Mouse (Mus musculus) MEL (cell line): Measurements from ENCODE around the gene Slc34a2. TPM values are rescaled to one million over a fixed set of nuclear protein-coding genes. Genes with fewer than 3 reads are reported as not detected.

Experiments
- DNase-seq: peaks from one replicate; pipeline ENCODE4 v3.0.0; 2011; ENCODE audit warnings: low read depth, low spot score
- H3K27ac ChIP-seq: 2 replicates; pipeline ENCODE4 v1.5.1; 2012; ENCODE audit warnings: low read depth, mild to moderate bottlenecking, control low read depth, low read length, moderate library complexity; ENCODE audit not compliant: control insufficient read depth
- H3K27me3 ChIP-seq, 2 experiments: fragments of 150-350 bp in 1 of 2; sonication (generic) in 1 of 2; 2 replicates each; pipeline ENCODE4 v1.6.1; 2012; ENCODE audit warnings: low read length in 2 of 2, mild to moderate bottlenecking in 2 of 2, improper control_type of control experiment in 1 of 2, moderate library complexity in 1 of 2; ENCODE audit not compliant: insufficient read depth in 2 of 2, control insufficient read depth in 1 of 2
- H3K36me3 ChIP-seq, 2 experiments: 2 replicates each; pipeline ENCODE4 v1.6.1; 2012 to 2014; ENCODE audit warnings: low read length in 2 of 2, improper control_type of control experiment in 1 of 2, inconsistent platforms in 1 of 2, mild to moderate bottlenecking in 1 of 2; ENCODE audit not compliant: insufficient read depth in 2 of 2, control insufficient read depth in 1 of 2
- H3K4me1 ChIP-seq, 2 experiments: fragments of 150-350 bp in 1 of 2; sonication (generic) in 1 of 2; 2 replicates each; pipeline ENCODE4 v1.6.1; 2012; ENCODE audit warnings: low read length in 2 of 2, improper control_type of control experiment in 1 of 2, mild to moderate bottlenecking in 1 of 2; ENCODE audit not compliant: insufficient read depth in 2 of 2, control insufficient read depth in 1 of 2
- H3K4me3 ChIP-seq, 2 experiments: fragments of 150-350 bp in 1 of 2; sonication (generic) in 1 of 2; 2 replicates each; pipeline ENCODE4 v1.5.1; 2012; ENCODE audit warnings: low read depth in 2 of 2, low read length in 2 of 2, mild to moderate bottlenecking in 2 of 2, moderate library complexity in 2 of 2, control low read depth in 1 of 2, improper control_type of control experiment in 1 of 2; ENCODE audit not compliant: control insufficient read depth in 1 of 2, insufficient read depth in 1 of 2
- H3K79me2 ChIP-seq: 2 replicates; pipeline ENCODE4 v1.6.1; 2012; ENCODE audit warnings: mild to moderate bottlenecking, low read length, moderate library complexity; ENCODE audit not compliant: control insufficient read depth, poor library complexity, insufficient read depth
- H3K9ac ChIP-seq: 2 replicates; pipeline ENCODE4 v1.6.1; 2012; ENCODE audit warnings: low read depth, mild to moderate bottlenecking, control low read depth, low read length, moderate library complexity; ENCODE audit not compliant: control insufficient read depth, poor library complexity, severe bottlenecking
- H3K9me3 ChIP-seq: fragments of 150-350 bp; sonication (generic); replicated peaks from 2 replicates; pipeline ENCODE4 v1.6.1; 2012; ENCODE audit warnings: mild to moderate bottlenecking, low read length, improper control_type of control experiment, moderate library complexity; ENCODE audit not compliant: insufficient read depth
- BHLHE40 ChIP-seq: IDR thresholded peaks from 2 replicates; pipeline ENCODE4 v1.6.1; 2012; ENCODE audit warnings: low read depth, mild to moderate bottlenecking, inconsistent platforms, low read length, improper control_type of control experiment, borderline replicate concordance
- CHD2 ChIP-seq: IDR thresholded peaks from 2 replicates; pipeline ENCODE4 v1.6.1; 2011; ENCODE audit warnings: low read length, improper control_type of control experiment
- CTCF ChIP-seq, 3 experiments: IDR thresholded peaks in 2 of 3; conservative IDR thresholded peaks in 1 of 3; 2 replicates each; pipeline ENCODE4 v1.5.1; 2011 to 2012; ENCODE audit warnings: low read length in 3 of 3, low read depth in 2 of 3, mild to moderate bottlenecking in 2 of 3, improper control_type of control experiment in 1 of 3, inconsistent platforms in 1 of 3, mixed read lengths in 1 of 3, moderate library complexity in 1 of 3; ENCODE audit not compliant: control insufficient read depth in 1 of 3, insufficient read depth in 1 of 3, poor library complexity in 1 of 3, severe bottlenecking in 1 of 3
- ELF1 ChIP-seq: IDR thresholded peaks from 2 replicates; pipeline ENCODE4 v1.6.1; 2014; ENCODE audit warnings: low read depth, mild to moderate bottlenecking, inconsistent platforms, low read length, improper control_type of control experiment, moderate library complexity
- EP300 ChIP-seq, 2 experiments: IDR thresholded peaks; 2 replicates each; pipeline ENCODE4 v1.6.1; 2011; ENCODE audit warnings: improper control_type of control experiment in 2 of 2, low read length in 2 of 2, low read depth in 1 of 2, mild to moderate bottlenecking in 1 of 2
- ETS1 ChIP-seq: IDR thresholded peaks from 2 replicates; pipeline ENCODE4 v1.6.1; 2012; ENCODE audit warnings: low read depth, mild to moderate bottlenecking, inconsistent platforms, low read length, improper control_type of control experiment, moderate library complexity
- GATA1 ChIP-seq: IDR thresholded peaks from 2 replicates; pipeline ENCODE4 v1.6.1; 2011; ENCODE audit warnings: low read depth, low read length, improper control_type of control experiment
- HCFC1 ChIP-seq: IDR thresholded peaks from 2 replicates; pipeline ENCODE4 v1.6.1; 2012; ENCODE audit warnings: low read depth, mild to moderate bottlenecking, inconsistent platforms, low read length, improper control_type of control experiment, moderate library complexity
- JUND ChIP-seq: IDR thresholded peaks from 2 replicates; pipeline ENCODE4 v1.6.1; 2011; ENCODE audit warnings: low read depth, mild to moderate bottlenecking, improper control_type of control experiment, low read length
- KAT2A ChIP-seq: conservative IDR thresholded peaks from 2 replicates; pipeline ENCODE4 v1.6.1; 2012; ENCODE audit warnings: low read depth, low read length, improper control_type of control experiment, inconsistent platforms
- MAFK ChIP-seq: IDR thresholded peaks from 2 replicates; pipeline ENCODE4 v1.6.1; 2011; ENCODE audit warnings: low read depth, mild to moderate bottlenecking, low read length, improper control_type of control experiment, borderline replicate concordance
- MAX ChIP-seq: IDR thresholded peaks from 2 replicates; pipeline ENCODE4 v1.6.1; 2011; ENCODE audit warnings: low read length, improper control_type of control experiment
- MAZ ChIP-seq: IDR thresholded peaks from 2 replicates; pipeline ENCODE4 v1.6.1; 2012; ENCODE audit warnings: low read depth, mild to moderate bottlenecking, inconsistent platforms, low read length, improper control_type of control experiment
- MEF2A ChIP-seq: IDR thresholded peaks from 2 replicates; pipeline ENCODE4 v1.6.1; 2014; ENCODE audit warnings: low read depth, mild to moderate bottlenecking, inconsistent platforms, low read length, improper control_type of control experiment; ENCODE audit not compliant: poor library complexity, insufficient replicate concordance, severe bottlenecking; ENCODE audit errors: extremely low read depth
- MXI1 ChIP-seq: IDR thresholded peaks from 2 replicates; pipeline ENCODE4 v1.6.1; 2011; ENCODE audit warnings: mild to moderate bottlenecking, low read depth, low read length, improper control_type of control experiment
- NRF1 ChIP-seq: IDR thresholded peaks from 2 replicates; pipeline ENCODE4 v1.6.1; 2014; ENCODE audit warnings: low read depth, mild to moderate bottlenecking, inconsistent platforms, low read length, improper control_type of control experiment, moderate library complexity; ENCODE audit not compliant: poor library complexity, insufficient read depth, severe bottlenecking
- POLR2A ChIP-seq, 2 experiments: IDR thresholded peaks; 2 replicates each; pipeline ENCODE4 v1.6.1; 2011 to 2012; ENCODE audit warnings: low read length in 2 of 2, mild to moderate bottlenecking in 2 of 2, control low read depth in 1 of 2, improper control_type of control experiment in 1 of 2, low read depth in 1 of 2, moderate library complexity in 1 of 2; ENCODE audit not compliant: control insufficient read depth in 1 of 2, insufficient read depth in 1 of 2, poor library complexity in 1 of 2
- POLR2AphosphoS2 ChIP-seq: IDR thresholded peaks from 2 replicates; pipeline ENCODE4 v1.6.1; 2011; ENCODE audit warnings: low read length, improper control_type of control experiment
- POLR2AphosphoS5 ChIP-seq: IDR thresholded peaks from 2 replicates; pipeline ENCODE4 v1.6.1; 2012; ENCODE audit warnings: low read depth, borderline replicate concordance, mild to moderate bottlenecking, inconsistent platforms, low read length, moderate library complexity, mixed read lengths
- SIN3A ChIP-seq: IDR thresholded peaks from 2 replicates; pipeline ENCODE4 v1.6.1; 2012; ENCODE audit warnings: low read length, improper control_type of control experiment, inconsistent platforms
- SMC3 ChIP-seq: IDR thresholded peaks from 2 replicates; pipeline ENCODE4 v1.6.1; 2011; ENCODE audit warnings: low read depth, low read length, improper control_type of control experiment
- TBP ChIP-seq: IDR thresholded peaks from 2 replicates; pipeline ENCODE4 v1.8.0; 2011; ENCODE audit warnings: low read depth, low read length, improper control_type of control experiment
- UBTF ChIP-seq: IDR thresholded peaks from 2 replicates; pipeline ENCODE4 v1.6.1; 2012; ENCODE audit warnings: low read depth, mild to moderate bottlenecking, inconsistent platforms, low read length, improper control_type of control experiment, moderate library complexity, borderline replicate concordance; ENCODE audit not compliant: insufficient read depth
- USF2 ChIP-seq, 2 experiments: IDR thresholded peaks; 2 replicates each; pipeline ENCODE4 v1.6.1; 2011 to 2012; ENCODE audit warnings: improper control_type of control experiment in 2 of 2, low read length in 2 of 2, borderline replicate concordance in 1 of 2, inconsistent platforms in 1 of 2, low read depth in 1 of 2, mild to moderate bottlenecking in 1 of 2; ENCODE audit not compliant: insufficient read depth in 1 of 2
- ZC3H11A ChIP-seq: IDR thresholded peaks from 2 replicates; pipeline ENCODE4 v1.6.1; 2012; ENCODE audit warnings: low read depth, mild to moderate bottlenecking, inconsistent platforms, low read length, improper control_type of control experiment
- ZKSCAN1 ChIP-seq: IDR thresholded peaks from 2 replicates; pipeline ENCODE4 v1.6.1; 2012; ENCODE audit warnings: low read depth, mild to moderate bottlenecking, inconsistent platforms, low read length, improper control_type of control experiment, moderate library complexity
- ZMIZ1 ChIP-seq: IDR thresholded peaks from 2 replicates; pipeline ENCODE4 v1.6.1; 2012; ENCODE audit warnings: low read depth, mild to moderate bottlenecking, inconsistent platforms, low read length, improper control_type of control experiment, moderate library complexity
- ZNF384 ChIP-seq: IDR thresholded peaks from 2 replicates; pipeline ENCODE4 v1.6.1; 2012; ENCODE audit warnings: low read depth, mild to moderate bottlenecking, inconsistent platforms, low read length, improper control_type of control experiment
- polyA plus RNA-seq, 2 experiments: library from polyadenylated mRNA; stranded (reverse) in 1 of 2; unstranded in 1 of 2; fragments of >175 nt in 1 of 2; fragments of >200 nt in 1 of 2; gene quantifications; 2 replicates each; pipeline versions ENCODE4 v1.2.1 to v1.2.4; 2012; ENCODE audit warnings: low replicate concordance in 2 of 2, low read depth in 1 of 2; ENCODE audit not compliant: insufficient read length in 2 of 2, insufficient read depth in 1 of 2, missing spikeins in 1 of 2
- total RNA-seq: library from RNA; depleted of rRNA; stranded (reverse); fragments of 300-350 nt; gene quantifications from 2 replicates; pipeline ENCODE4 v1.2.3, GENCODE M21; 2012

Gene Slc34a2
- total and polyA plus RNA-seq, 3 experiments: not detected

DNA sequence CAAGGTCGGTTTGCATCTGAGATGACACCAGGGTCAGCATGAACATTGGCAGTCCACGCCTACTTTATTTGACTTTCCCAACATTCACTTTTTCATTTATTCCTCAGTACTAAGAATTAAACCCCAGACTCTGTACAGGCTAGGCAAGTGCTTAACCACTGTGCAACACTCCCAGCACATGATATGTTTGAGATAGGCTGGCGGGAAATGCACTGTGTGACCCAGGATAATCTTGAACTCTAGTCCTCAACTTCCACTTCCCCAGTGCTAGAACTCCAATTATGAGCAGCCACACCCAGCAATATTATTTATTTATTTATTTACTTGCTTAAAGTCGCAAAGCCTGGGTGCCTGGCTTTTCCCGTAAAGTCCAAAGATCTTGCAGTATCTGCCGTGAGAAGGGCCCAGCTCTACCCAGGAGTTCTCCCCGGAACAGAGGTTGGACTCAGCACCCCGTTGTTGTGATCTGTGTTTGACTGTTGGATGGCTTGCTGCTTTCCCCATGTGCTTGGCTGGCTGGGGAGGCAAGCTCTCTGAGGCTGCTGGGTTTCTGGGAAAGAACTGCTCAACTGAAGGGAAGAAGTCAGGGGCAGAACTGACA is 5.0 kb downstream of the Slc34a2 start:
- Histone ChIP-seq H3K9me3 (no peaks in the 10 kb centered on the region), H3K27ac (no peak overlapping the region), H3K4me3 (no peak overlapping the region), H3K4me1 (no peaks in the 10 kb centered on the region), H3K79me2 (no peaks in the 10 kb centered on the region), H3K36me3 (no peaks in the 10 kb centered on the region), H3K9ac (no peak overlapping the region), H3K27me3 (no peaks in the 10 kb centered on the region)
- TF ChIP-seq ETS1 (no peak), MAX (no peak), POLR2AphosphoS2 (no peak), POLR2AphosphoS5 (no peak), GATA1 (no peak), MAFK (no peak), MXI1 (no peak), CHD2 (no peak), NRF1 (no peak), MAZ (no peak), BHLHE40 (no peak), USF2 (IDR thresholded peaks at IDR 0.05; ENCODE audit: borderline replicate concordance in 1 of 2, insufficient read depth in 1 of 2, low read depth in 1 of 2, low read length in 2 of 2) (no peak), JUND (no peak), EP300 (IDR thresholded peaks at IDR 0.05; ENCODE audit: low read depth in 1 of 2, low read length in 2 of 2) (no peak), ZNF384 (no peak)
- DNase-seq: no peak

DNA sequence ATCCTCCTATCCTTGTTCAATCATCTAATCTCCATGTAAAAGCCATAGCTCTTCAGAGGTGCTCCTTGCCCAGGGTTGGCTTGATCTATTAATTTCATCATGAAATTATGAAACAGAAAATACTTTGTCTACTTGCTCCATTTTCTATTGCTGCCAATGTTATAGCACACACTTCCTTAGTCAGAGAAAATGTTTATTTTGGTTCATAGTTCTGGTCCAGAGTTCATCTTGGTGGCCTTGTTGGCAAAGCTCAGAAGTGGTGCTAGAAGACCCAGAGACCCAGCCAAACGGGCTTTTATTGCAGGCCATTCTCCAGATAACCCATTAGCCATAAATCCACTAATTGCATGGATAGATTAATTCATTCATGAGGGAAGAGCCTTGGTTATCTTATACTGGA is 5.8 kb downstream of the Slc34a2 start:
- H3K9me3 ChIP-seq: no peaks in the 10 kb centered on the region
- TF ChIP-seq ZMIZ1 (no peak), CTCF (IDR thresholded peaks at IDR 0.05 in 2 of 3, conservative IDR thresholded peaks at IDR 0.05 in 1 of 3; ENCODE audit: control insufficient read depth in 1 of 3, insufficient read depth in 1 of 3, low read depth in 2 of 3, low read length in 3 of 3, poor library complexity in 1 of 3, severe bottlenecking in 1 of 3) (no peak), JUND (no peak), POLR2AphosphoS5 (no peak), ZC3H11A (no peak), TBP (no peak), UBTF (no peak), SIN3A (no peak), POLR2A (IDR thresholded peaks at IDR 0.05; ENCODE audit: control insufficient read depth in 1 of 2, insufficient read depth in 1 of 2, low read depth in 1 of 2, low read length in 2 of 2, poor library complexity in 1 of 2) (no peak), MAFK (no peak), ELF1 (no peak), ZKSCAN1 (no peak), KAT2A (no peak), MEF2A (no peak), HCFC1 (no peak), GATA1 (no peak), USF2 (IDR thresholded peaks at IDR 0.05; ENCODE audit: borderline replicate concordance in 1 of 2, insufficient read depth in 1 of 2, low read depth in 1 of 2, low read length in 2 of 2) (no peak), SMC3 (no peak), ETS1 (no peak)
- no peak overlapping the region for H3K27ac ChIP-seq
- no peaks in the 10 kb centered on the region for H3K4me1 ChIP-seq
- H3K4me3 ChIP-seq: no peak overlapping the region
- DNase-seq: no peak
- no peaks in the 10 kb centered on the region for H3K36me3 ChIP-seq
- no peak overlapping the region for H3K9ac ChIP-seq
- no peaks in the 10 kb centered on the region for H3K79me2 ChIP-seq
- no peaks in the 10 kb centered on the region for H3K27me3 ChIP-seq
